Comparison of ENCODE assay signal across 14 mouse cellular contexts in genomic region chr11:95423505-95423904, GRCm38 (mm10). TPM values are rescaled to one million over a fixed set of nuclear protein-coding genes. Genes with fewer than 3 reads are reported as not detected.
DNase-seq lines count a peak whose midpoint lies in the region; ATAC-seq and TF ChIP-seq lines count a peak whose summit lies in the region.
"Had no signal": no experiment of that assay in that cellular context is flagged by ENCODE, and none has a peak within 500 bp of the region (broad histone marks: within the 10 kb centered on the region; RNA-seq: fewer than 3 reads in every experiment).

No protein-coding gene starts in this region.

- TF ChIP-seq POLR2A in heart, adult 2 months (IDR thresholded peaks at IDR 0.05; ENCODE audit: insufficient read depth, low read depth, low read length): no peak
- no peak for TF ChIP-seq POLR2A in MEL (IDR thresholded peaks at IDR 0.05; ENCODE audit: control insufficient read depth in 1 of 2, insufficient read depth in 1 of 2, low read depth in 1 of 2, low read length in 2 of 2, poor library complexity in 1 of 2)

- peaks cover 26% of the 10 kb centered on the region for H3K36me3 ChIP-seq in heart, adult 2 months (ENCODE audit: control insufficient read depth, insufficient read depth, low read length)
- H3K36me3 ChIP-seq in lung, embryonic 14.5 days (ENCODE audit: insufficient read depth): 0 out of 2 replicates have a peak, but pooled peaks cover 2% of the 10 kb centered on the region
- peaks cover 8 to 16% of the 10 kb centered on the region in 2 experiments for H3K36me3 ChIP-seq in MEL (ENCODE audit: control insufficient read depth in 1 of 2, insufficient read depth in 2 of 2, low read length in 2 of 2)
- H3K36me3 ChIP-seq: heart, embryonic 15.5 days; hindbrain, embryonic 15.5 days; lung, embryonic 15.5 days had no signal

- H3K4me1 ChIP-seq in heart, adult 2 months (ENCODE audit: control insufficient read depth, insufficient read depth, low read length): peaks cover 8% of the 10 kb centered on the region
- H3K4me1 ChIP-seq in lung, embryonic 14.5 days (ENCODE audit: insufficient read depth): no peaks in the 10 kb centered on the region
- no peaks in the 10 kb centered on the region; a peak in 1 of 4 replicates for H3K4me1 ChIP-seq in MEL (ENCODE audit: control insufficient read depth in 1 of 2, insufficient read depth in 2 of 2, low read length in 2 of 2)
- H3K4me1 ChIP-seq: forebrain, embryonic 10.5 days; lung, embryonic 15.5 days; neural tube, embryonic 13.5 days had no signal

- no peak for TF ChIP-seq EP300 in heart, adult 2 months (IDR thresholded peaks at IDR 0.05; ENCODE audit: insufficient read depth, low read depth, low read length)
- no peak for TF ChIP-seq EP300 in MEL (IDR thresholded peaks at IDR 0.05; ENCODE audit: low read depth in 1 of 2, low read length in 2 of 2)

- intact Hi-C loops in heart, adult 2 months (cut with DNase I): no loop called here
- intact Hi-C loops in heart, postnatal 25 days (cut with DNase I): no loop called here

- TF ChIP-seq RAD21 in MEL (IDR thresholded peaks at IDR 0.05; ENCODE audit: low read depth, low read length): peak; percentile 25

- no peak for ATAC-seq in lung, embryonic 14.5 days (ENCODE audit: insufficient read depth)

- no peak overlapping the region for H3K9ac ChIP-seq in heart, adult 2 months (ENCODE audit: low read depth, low read length)
- no peak overlapping the region for H3K9ac ChIP-seq in lung, embryonic 14.5 days
- no peak overlapping the region for H3K9ac ChIP-seq in MEL (ENCODE audit: control insufficient read depth, low read depth, low read length, poor library complexity, severe bottlenecking)
- H3K9ac ChIP-seq: heart, embryonic 15.5 days; hindbrain, embryonic 15.5 days; lung, embryonic 15.5 days; neural tube, embryonic 13.5 days had no signal

- no peak for DNase-seq in heart, adult 2 months
- no peak for DNase-seq in heart, postnatal 25 days (ENCODE audit: low spot score)
- no peak for DNase-seq in lung, embryonic 14.5 days
- no peak for DNase-seq in lung, postnatal 14 days
- peak; percentile 57 for DNase-seq in MEL (ENCODE audit: low read depth, low spot score)
- peak; percentile 21 for DNase-seq in induced T-regulatory cell, adult 2 months (ENCODE audit: low read depth)
- no peak for DNase-seq in gastrocnemius, postnatal 4 days (ENCODE audit: low spot score in 2 of 2)
- DNase-seq: cerebellum, adult 11 months; midbrain, embryonic 14.5 days had no signal

- H3K79me2 ChIP-seq in heart, adult 2 months (replicated peaks; ENCODE audit: control insufficient read depth, insufficient read depth, low read length): peaks cover 4% of the 10 kb centered on the region
- peaks cover 31% of the 10 kb centered on the region for H3K79me2 ChIP-seq in MEL (ENCODE audit: control insufficient read depth, insufficient read depth, low read length, poor library complexity)

- H3K27ac ChIP-seq in heart, adult 2 months: no peak overlapping the region; the same call in 1 of the 2 replicates
- H3K27ac ChIP-seq in lung, embryonic 14.5 days (ENCODE audit: low read depth): no peak overlapping the region
- no peak overlapping the region for H3K27ac ChIP-seq in MEL (ENCODE audit: control insufficient read depth, low read depth, low read length)
- H3K27ac ChIP-seq: forebrain, embryonic 10.5 days; heart, embryonic 15.5 days; hindbrain, embryonic 15.5 days; lung, embryonic 15.5 days; neural tube, embryonic 13.5 days had no signal

- H3K4me3 ChIP-seq in heart, adult 2 months: no peak overlapping the region
- no peak overlapping the region for H3K4me3 ChIP-seq in lung, embryonic 14.5 days (ENCODE audit: low read depth, low read length)
- H3K4me3 ChIP-seq in MEL (ENCODE audit: control insufficient read depth in 1 of 2, insufficient read depth in 1 of 2, low read depth in 2 of 2, low read length in 2 of 2): no peak overlapping the region
- H3K4me3 ChIP-seq: forebrain, embryonic 10.5 days; heart, embryonic 15.5 days; hindbrain, embryonic 15.5 days; lung, embryonic 15.5 days; neural tube, embryonic 13.5 days had no signal

- no peaks in the 10 kb centered on the region for H3K9me3 ChIP-seq in lung, embryonic 14.5 days (ENCODE audit: low read depth, low read length)
- H3K9me3 ChIP-seq in MEL (replicated peaks; ENCODE audit: insufficient read depth, low read length): no peaks in the 10 kb centered on the region
- H3K9me3 ChIP-seq: forebrain, embryonic 10.5 days; heart, embryonic 15.5 days; hindbrain, embryonic 15.5 days; lung, embryonic 15.5 days; neural tube, embryonic 13.5 days had no signal

- no peak overlapping the region for H3K4me2 ChIP-seq in lung, embryonic 14.5 days
- H3K4me2 ChIP-seq: heart, embryonic 15.5 days; hindbrain, embryonic 15.5 days; lung, embryonic 15.5 days; neural tube, embryonic 13.5 days had no signal

- H3K27me3 ChIP-seq in heart, adult 2 months (ENCODE audit: control insufficient read depth, insufficient read depth, low read length): no peaks in the 10 kb centered on the region
- H3K27me3 ChIP-seq in lung, embryonic 14.5 days (ENCODE audit: insufficient read depth, low read length): no peaks in the 10 kb centered on the region
- no peaks in the 10 kb centered on the region for H3K27me3 ChIP-seq in MEL (ENCODE audit: control insufficient read depth in 1 of 2, insufficient read depth in 2 of 2, low read length in 2 of 2)
- H3K27me3 ChIP-seq: heart, embryonic 15.5 days; hindbrain, embryonic 15.5 days; lung, embryonic 15.5 days; neural tube, embryonic 13.5 days had no signal

- peak; percentile 48 for TF ChIP-seq CTCF in heart, adult 2 months (IDR thresholded peaks at IDR 0.05)
- TF ChIP-seq CTCF in lung, embryonic 14.5 days (IDR thresholded peaks at IDR 0.05; ENCODE audit: low read depth): peak; percentile 12; the same call in 1 of the 2 replicates
- peak; percentile 33 to 69 (median 60) for TF ChIP-seq CTCF in MEL (IDR thresholded peaks at IDR 0.05 in 2 of 3, conservative IDR thresholded peaks at IDR 0.05 in 1 of 3; ENCODE audit: control insufficient read depth in 1 of 3, insufficient read depth in 1 of 3, low read depth in 2 of 3, low read length in 3 of 3, poor library complexity in 1 of 3, severe bottlenecking in 1 of 3)

- WGBS in heart, adult 2 months: 75% methylated on average over 3 of the region's 3 CpGs
- WGBS in lung, embryonic 14.5 days: 76% methylated on average over 3 of the region's 3 CpGs

TF ChIP-seq in MEL, 35 proteins besides CTCF, POLR2A, EP300 and RAD21:
- TF ChIP-seq SMC3 (IDR thresholded peaks at IDR 0.05; ENCODE audit: low read depth, low read length) (peak; percentile 40), BHLHE40 (IDR thresholded peaks at IDR 0.05; ENCODE audit: borderline replicate concordance, low read depth, low read length) (no peak), RCOR1 (IDR thresholded peaks at IDR 0.05; ENCODE audit: low read depth, low read length) (no peak), POLR2AphosphoS2 (IDR thresholded peaks at IDR 0.05; ENCODE audit: low read length) (no peak), USF1 (IDR thresholded peaks at IDR 0.05; ENCODE audit: low read depth, low read length) (0 out of 2 replicates have a peak, but pooled peaks have one; percentile 5), CHD1 (IDR thresholded peaks at IDR 0.05; ENCODE audit: low read depth, low read length) (no peak)

RNA-seq across cellular contexts. Expression of gene Spop, which starts 9.6 kb away (rescaled TPM):
- total RNA-seq in heart, adult 2 months (2021): 100 to 1,000 TPM; 155 to 170 TPM
- polyA plus RNA-seq in heart, adult 2 months (2012; rRNA removed): 69.3 and 112 TPM in 2 replicates
- total RNA-seq in heart, postnatal 25 days (2021): 100 to 1,000 TPM; 180 to 195 TPM
- 112 and 114 TPM in 2 replicates for polyA plus RNA-seq in lung, embryonic 14.5 days (2014; fragmentation: Nextera tagmentation; extraction: Ambion mirVana)
- 41.5 and 45.7 TPM in 2 replicates for total RNA-seq in MEL (2012; rRNA removed)
- 10 to 100 TPM in 1 of 2 experiments, not detected in 1; 84.0 TPM for polyA plus RNA-seq in MEL (2012; ENCODE audit: insufficient read depth in 1 of 2, insufficient read length in 2 of 2, low read depth in 1 of 2, low replicate concordance in 2 of 2, missing spikeins in 1 of 2)
- total RNA-seq in gastrocnemius, postnatal 4 days (2021): 100 to 1,000 TPM; 191 to 194 TPM

RNA-seq across cellular contexts. Expression of gene Slc35b1, which starts 39.0 kb away (rescaled TPM):
- total RNA-seq in heart, adult 2 months (2021): 10 to 100 TPM; 34.2 to 41.3 TPM
- polyA plus RNA-seq in heart, adult 2 months (2012; rRNA removed): 47.2 and 74.2 TPM in 2 replicates
- total RNA-seq in heart, postnatal 25 days (2021): 10 to 100 TPM; 36.6 to 43.4 TPM
- polyA plus RNA-seq in lung, embryonic 14.5 days (2014; fragmentation: Nextera tagmentation; extraction: Ambion mirVana): 104 and 112 TPM in 2 replicates
- total RNA-seq in MEL (2012; rRNA removed): 51.8 and 59.1 TPM in 2 replicates
- polyA plus RNA-seq in MEL (2012; ENCODE audit: insufficient read depth in 1 of 2, insufficient read length in 2 of 2, low read depth in 1 of 2, low replicate concordance in 2 of 2, missing spikeins in 1 of 2): 10 to 100 TPM in 1 of 2 experiments, not detected in 1; 82.4 TPM
- total RNA-seq in gastrocnemius, postnatal 4 days (2021): 10 to 100 TPM; 47.4 to 49.3 TPM

Comparison
In these comparisons a context has a peak if more than half of its experiments do, and no peak if none do; other contexts are left out.
1. DNase-seq: peak in MEL (single experiment) and induced T-regulatory cell, adult 2 months (single experiment); none in heart, adult 2 months (0 of 2), heart, postnatal 25 days (single experiment), lung, embryonic 14.5 days (single experiment), lung, postnatal 14 days (single experiment) and gastrocnemius, postnatal 4 days (0 of 2).
2. Peak in every context shown above with its lines, with median percentiles within 50 percentile points of each other: CTCF ChIP-seq.